Mouse (Mus musculus) cerebellum, adult 2 months (tissue): ENCODE data around the gene Tssc4. TPM values are rescaled to one million over a fixed set of nuclear protein-coding genes. Genes with fewer than 3 reads are reported as not detected.

Source experiments
- DNase-seq, 2 experiments: peaks; one replicate each; pipeline ENCODE4 v3.0.0; 2021
- H3K27ac ChIP-seq: fragments of 200-500 bp; 2 replicates; pipeline ENCODE4 v1.5.1; 2012; ENCODE audit warnings: low read length, control low read depth, inconsistent platforms; ENCODE audit not compliant: insufficient read depth
- H3K27me3 ChIP-seq: fragments of 200-500 bp; 2 replicates; pipeline ENCODE4 v1.6.1; 2012; ENCODE audit warnings: inconsistent platforms, mild to moderate bottlenecking, low read length, moderate library complexity; ENCODE audit not compliant: control insufficient read depth, insufficient read depth
- H3K4me1 ChIP-seq: fragments of 200-500 bp; 2 replicates; pipeline ENCODE4 v1.6.1; 2011; ENCODE audit warnings: low read length; ENCODE audit not compliant: control insufficient read depth, insufficient read depth
- H3K4me3 ChIP-seq: fragments of 200-500 bp; replicated peaks from 2 replicates; pipeline ENCODE3; 2011; ENCODE audit warnings: mild to moderate bottlenecking, low read depth, low read length, control low read depth; ENCODE audit not compliant: insufficient read depth
- CTCF ChIP-seq: fragments of 200-500 bp; IDR thresholded peaks from 2 replicates; pipeline ENCODE4 v1.5.1; 2011; ENCODE audit warnings: low read depth, mild to moderate bottlenecking, control low read depth, low read length, moderate library complexity, borderline replicate concordance; ENCODE audit not compliant: insufficient read depth
- POLR2A ChIP-seq: fragments of 200-500 bp; IDR thresholded peaks from 2 replicates; pipeline ENCODE4 v1.6.1; 2011; ENCODE audit warnings: low read length, control low read depth, borderline replicate concordance; ENCODE audit not compliant: insufficient read depth
- WGBS: fragments of 180-500 bp; shearing (Covaris S2); methylation state at CpG from one replicate; pipeline ENCODE4 v1.1.7; 2018; 5-methylcytosine and 5-hydroxymethylcytosine counted together
- polyA plus RNA-seq: library from polyadenylated mRNA; depleted of rRNA; stranded (reverse); fragments of >200 nt; gene quantifications from 2 replicates; pipeline ENCODE4 v1.2.3, GENCODE M21; 2012

The Tssc4 gene
- polyA plus RNA-seq, 1 experiment = 101 TPM

DNA sequence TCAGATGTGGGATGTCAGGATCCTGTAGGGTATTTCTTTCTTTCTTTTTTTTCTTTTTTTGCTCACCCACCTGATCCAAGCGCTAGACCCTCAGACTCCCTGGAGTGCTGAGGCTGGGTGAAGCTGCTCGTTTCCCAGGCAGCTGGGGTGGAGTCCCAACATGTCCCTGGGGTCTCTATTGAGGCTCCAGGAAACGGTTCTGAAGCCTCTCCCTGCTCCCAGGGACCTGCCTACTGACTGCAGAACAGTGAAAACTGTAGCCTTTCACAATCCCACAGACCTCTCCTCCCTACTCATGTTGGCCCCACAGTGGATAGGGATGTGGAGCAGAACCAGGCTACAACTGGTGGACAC lies 14.5 kb upstream of the Tssc4 start:
- H3K27ac ChIP-seq = no peak overlapping the region
- WGBS = 35% methylated on average over 3 of the region's 3 CpGs
- TF ChIP-seq CTCF = no peak
- TF ChIP-seq POLR2A = no peak
- peak in 1 of 2 experiments; percentile 12 for DNase-seq
- peaks cover 39% of the 10 kb centered on the region for H3K4me1 ChIP-seq
- no peaks in the 10 kb centered on the region for H3K27me3 ChIP-seq
- H3K4me3 ChIP-seq = peak overlapping the region; percentile 9

DNA sequence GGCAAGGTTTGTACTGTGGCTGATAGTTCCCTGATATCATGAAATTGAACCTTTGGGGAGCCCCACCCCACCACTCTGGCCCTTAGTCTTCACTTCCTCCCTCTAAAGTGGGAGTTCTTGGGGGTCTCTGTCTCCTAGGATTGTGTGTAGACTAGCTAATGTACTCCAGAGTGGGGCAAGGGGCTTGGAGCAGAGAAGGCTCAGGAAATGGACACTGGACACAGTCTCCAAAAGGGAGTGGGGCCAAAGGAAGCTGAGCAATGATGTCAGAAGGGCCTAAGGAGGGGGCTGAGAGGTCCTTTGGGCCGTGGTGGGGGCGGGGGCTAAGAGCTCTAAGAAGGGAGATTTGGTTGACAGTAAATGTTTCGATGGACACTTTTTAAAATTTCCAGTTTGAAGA lies 14.0 kb upstream of the Tssc4 start:
- 61% methylated on average over 3 of the region's 3 CpGs for WGBS
- Histone ChIP-seq H3K4me1 (peaks cover 43% of the 10 kb centered on the region), H3K27ac (no peak overlapping the region)

DNA sequence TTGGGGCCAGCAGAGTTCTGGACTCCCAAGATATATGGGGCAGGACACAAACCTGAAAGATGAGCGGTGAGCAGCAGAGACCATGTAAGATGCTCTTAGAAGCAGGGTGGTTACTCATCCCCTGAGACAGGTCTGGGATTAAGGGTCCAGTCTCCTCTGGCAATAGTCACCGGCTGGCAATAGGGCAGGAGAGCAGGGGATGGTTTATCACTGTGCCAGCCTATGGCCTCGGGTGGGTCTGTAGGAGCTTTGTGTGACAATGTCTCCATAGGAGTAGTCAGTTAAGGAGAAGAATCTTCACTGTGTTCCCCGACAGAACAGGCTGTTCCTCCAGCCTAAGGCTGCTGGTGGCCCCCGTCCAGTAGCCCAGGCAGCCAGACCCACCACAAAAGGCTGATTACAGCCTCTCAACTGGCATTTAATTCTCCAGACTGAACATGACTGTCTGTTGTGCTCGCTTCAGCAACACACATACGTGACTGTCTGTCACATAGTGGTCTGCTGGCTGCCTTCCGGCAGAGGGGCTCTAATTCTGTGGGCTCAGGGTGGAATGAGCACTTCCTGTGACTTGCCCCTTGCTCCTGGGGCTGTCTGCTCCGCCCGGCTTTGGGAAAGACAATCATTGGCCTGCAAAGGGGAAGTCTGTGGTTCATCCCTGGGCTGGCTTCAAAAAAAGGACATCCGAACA lies 13.4 kb upstream of the Tssc4 start:
- DNase-seq = peak in 1 of 2 experiments; percentile 19
- Histone ChIP-seq H3K4me3 (peak overlapping the region; percentile 26), H3K4me1 (peaks cover 48% of the 10 kb centered on the region), H3K27me3 (no peaks in the 10 kb centered on the region), H3K27ac (no peak overlapping the region)
- 52% methylated on average over 11 of the region's 11 CpGs for WGBS
- TF ChIP-seq POLR2A (no peak), CTCF (no peak)

More for the DNA sequence above, 14.0 kb upstream of the Tssc4 start:
- TF ChIP-seq POLR2A = no peak
- H3K27me3 ChIP-seq = no peaks in the 10 kb centered on the region
- no peak for DNase-seq
- no peak overlapping the region for H3K4me3 ChIP-seq

DNA sequence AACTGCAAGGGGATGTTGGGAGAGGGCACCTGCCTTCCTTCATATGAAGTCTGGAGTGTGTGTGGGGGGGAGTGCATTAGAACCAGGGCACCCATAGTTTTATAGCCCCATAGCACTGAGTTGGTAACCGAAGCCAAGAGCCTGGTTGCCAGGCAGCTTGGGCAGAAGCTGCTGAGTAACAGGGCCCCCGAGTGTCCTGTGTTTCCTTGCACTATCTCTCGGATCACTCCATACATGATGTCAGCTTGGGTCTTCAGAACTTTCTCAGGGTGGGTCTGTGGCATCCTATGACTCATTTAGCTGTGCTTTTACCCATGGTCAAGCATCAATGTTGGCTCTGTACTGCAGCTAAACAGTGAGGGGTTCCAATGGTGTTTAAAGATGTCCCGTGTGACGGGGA lies 12.0 kb upstream of the Tssc4 start:
- H3K27ac ChIP-seq = no peak overlapping the region
- H3K27me3 ChIP-seq = no peaks in the 10 kb centered on the region
- TF ChIP-seq POLR2A = no peak
- no peak for TF ChIP-seq CTCF
- peaks cover 58% of the 10 kb centered on the region for H3K4me1 ChIP-seq
- no peak for DNase-seq
- no peak overlapping the region for H3K4me3 ChIP-seq
- WGBS = 66% methylated on average over 5 of the region's 5 CpGs

DNA sequence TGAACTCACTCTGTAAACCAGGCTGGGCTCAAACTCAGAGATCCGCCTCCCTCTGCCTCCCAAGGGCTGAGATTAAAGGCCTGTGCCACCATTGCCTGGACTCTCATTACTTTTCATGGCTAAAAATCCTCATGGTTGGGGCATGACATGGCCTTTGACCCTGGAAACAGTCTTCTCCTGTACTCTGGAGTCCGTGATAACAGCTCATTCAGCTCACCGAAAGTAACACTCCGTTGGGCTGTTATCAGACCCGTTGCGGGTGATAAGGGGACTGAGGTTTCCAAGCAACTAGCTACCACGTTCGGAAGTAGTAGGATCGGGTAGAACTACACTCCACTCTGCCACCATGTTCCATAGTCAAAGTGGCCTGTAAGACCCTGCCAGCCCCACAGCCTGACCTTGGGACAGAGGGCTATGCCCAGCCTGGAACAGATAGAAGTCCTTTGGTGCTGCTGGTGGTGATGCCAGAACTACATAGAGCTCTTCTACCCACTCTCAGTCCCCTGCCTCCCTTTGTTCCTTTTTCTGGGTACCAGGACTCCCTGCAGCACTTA lies 11.3 kb upstream of the Tssc4 start:
- peak in 1 of 2 experiments; percentile 10 for DNase-seq
- 90% methylated on average over 9 of the region's 9 CpGs for WGBS
- no peak for TF ChIP-seq CTCF
- Histone ChIP-seq H3K27ac (no peak overlapping the region), H3K4me1 (peaks cover 58% of the 10 kb centered on the region), H3K27me3 (no peaks in the 10 kb centered on the region), H3K4me3 (no peak overlapping the region)

DNA sequence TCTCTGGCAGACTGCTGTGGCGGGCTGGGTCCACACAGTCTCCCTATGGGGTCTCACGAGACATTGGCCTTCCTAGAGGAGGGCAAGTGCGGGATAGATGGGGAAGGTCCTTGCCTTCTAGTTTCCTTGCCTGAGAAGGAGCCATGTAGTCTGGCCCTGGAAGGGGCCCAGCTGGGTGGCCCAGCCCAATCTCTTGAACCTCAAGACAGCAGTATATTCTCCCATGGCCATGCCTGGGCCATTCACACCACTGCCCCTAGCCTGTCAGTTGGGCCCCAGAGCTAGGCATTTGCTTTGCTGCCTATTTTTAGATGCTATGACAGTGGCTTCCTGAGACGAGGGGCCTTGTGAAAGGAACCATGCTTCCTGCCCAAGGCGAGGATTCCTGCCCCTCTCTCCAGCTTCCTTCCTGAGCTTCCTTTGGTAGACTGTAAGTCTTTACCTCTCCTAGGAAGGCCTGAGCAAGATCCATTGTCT lies 10.8 kb upstream of the Tssc4 start:
- H3K4me3 ChIP-seq = no peak overlapping the region
- no peaks in the 10 kb centered on the region for H3K27me3 ChIP-seq
- H3K27ac ChIP-seq = 0 out of 2 replicates have a peak overlapping the region, but pooled peaks have one; percentile 2
- no peak for DNase-seq
- no peak for TF ChIP-seq POLR2A
- no peak for TF ChIP-seq CTCF
- H3K4me1 ChIP-seq = peaks cover 58% of the 10 kb centered on the region
- whole genome bisulfite sequencing = 68% methylated on average over 5 of the region's 5 CpGs

DNA sequence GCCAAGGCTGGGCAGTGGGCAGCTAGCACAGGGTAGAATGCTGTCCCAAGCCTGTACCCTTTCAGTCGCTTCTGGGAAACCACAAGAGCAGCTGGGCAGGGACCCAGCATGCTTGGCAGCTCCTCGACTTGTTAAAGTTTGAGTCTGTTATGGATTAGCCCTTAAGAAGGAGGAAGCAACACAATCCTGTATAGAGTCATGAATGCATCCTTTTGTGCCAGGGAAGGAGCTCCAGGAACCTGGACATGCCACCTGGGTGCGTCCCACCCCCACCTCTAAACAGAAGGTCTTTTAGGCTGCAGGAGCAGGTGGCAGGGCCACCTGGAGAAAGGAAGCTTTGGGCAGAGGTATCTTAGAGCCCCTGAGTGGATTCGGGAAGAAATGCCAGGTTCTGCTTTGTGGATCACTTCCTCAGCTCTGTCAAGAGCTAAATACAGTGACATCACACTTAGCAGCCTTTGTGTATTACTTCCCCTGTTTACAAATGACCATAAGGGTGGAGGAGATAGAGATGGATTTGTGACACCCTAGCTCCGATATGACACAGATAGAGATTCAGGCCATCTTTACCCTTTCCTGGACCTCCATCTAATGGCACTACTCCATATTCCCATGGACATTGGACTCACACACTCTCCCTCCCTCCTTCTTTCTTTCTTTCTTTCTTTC lies 9.7 kb upstream of the Tssc4 start:
- Histone ChIP-seq H3K4me1 (peaks cover 62% of the 10 kb centered on the region), H3K4me3 (no peak overlapping the region), H3K27ac (peak overlapping the region; percentile 2; the same call in 1 of the 2 replicates), H3K27me3 (no peaks in the 10 kb centered on the region)
- peak; percentile 56 to 78 for DNase-seq
- TF ChIP-seq CTCF (no peak), POLR2A (no peak)
- 2% methylated on average over 5 of the region's 5 CpGs for WGBS

DNA sequence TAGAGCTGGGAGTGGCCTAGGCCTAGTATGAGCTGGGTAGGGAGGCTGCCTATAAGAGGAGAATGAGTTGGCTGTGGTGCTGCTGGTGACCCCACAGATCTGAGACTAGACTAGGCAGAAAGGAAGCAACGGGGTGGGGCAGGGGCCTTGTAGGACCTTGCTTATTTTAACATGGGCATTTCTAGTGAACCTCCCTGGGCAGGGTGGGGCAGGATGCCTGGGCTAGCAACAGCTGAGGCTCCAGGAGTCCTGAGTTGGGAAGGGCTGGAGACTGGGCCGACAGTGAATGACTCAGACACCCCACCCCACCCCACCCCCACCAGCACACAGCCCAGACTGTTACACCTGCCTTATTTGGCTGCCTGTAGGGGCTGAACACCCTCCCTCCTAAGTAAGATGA lies 6.3 kb upstream of the Tssc4 start:
- peaks cover 43% of the 10 kb centered on the region for H3K4me1 ChIP-seq
- DNase-seq = no peak
- no peak overlapping the region for H3K27ac ChIP-seq
- 52% methylated on average over 2 of the region's 2 CpGs for WGBS
- TF ChIP-seq CTCF (no peak), POLR2A (no peak)
- no peaks in the 10 kb centered on the region for H3K27me3 ChIP-seq
- no peak overlapping the region for H3K4me3 ChIP-seq
